Mouse (Mus musculus) mouse trophoblast stem cell (cell line): ENCODE measurements around the gene Fbxo41.

Experiments used
- in situ Hi-C, 2 experiments: fragments of 300-500 bp; cut with MseI, MboI; formaldehyde crosslinking; loops; 2 replicates in 1 of 2; 3 replicates in 1 of 2; pipeline ENCODE4 v1.15.1; 2025

Gene Fbxo41

DNA sequence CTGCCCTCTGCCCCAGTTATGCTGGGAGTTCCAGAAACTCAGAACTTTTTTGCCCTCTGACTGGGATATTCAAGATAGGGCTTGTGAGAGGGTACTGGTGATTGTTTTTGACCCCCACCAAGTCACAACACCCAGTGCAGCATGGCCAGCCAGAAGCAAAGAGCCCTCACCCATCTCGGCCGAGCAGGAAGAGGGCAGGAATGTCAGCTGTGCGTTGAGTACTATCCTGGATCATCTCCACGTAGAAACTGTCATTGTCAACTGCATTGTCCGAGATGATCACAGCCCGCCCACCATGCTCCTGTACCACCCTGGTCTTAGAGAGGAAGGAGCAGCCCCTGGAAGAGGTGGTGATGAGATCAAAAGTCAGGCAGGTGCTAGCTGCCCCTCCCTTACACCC is 55.4 kb downstream of the Fbxo41 start:
- in situ Hi-C loops, result no loop called here

DNA sequence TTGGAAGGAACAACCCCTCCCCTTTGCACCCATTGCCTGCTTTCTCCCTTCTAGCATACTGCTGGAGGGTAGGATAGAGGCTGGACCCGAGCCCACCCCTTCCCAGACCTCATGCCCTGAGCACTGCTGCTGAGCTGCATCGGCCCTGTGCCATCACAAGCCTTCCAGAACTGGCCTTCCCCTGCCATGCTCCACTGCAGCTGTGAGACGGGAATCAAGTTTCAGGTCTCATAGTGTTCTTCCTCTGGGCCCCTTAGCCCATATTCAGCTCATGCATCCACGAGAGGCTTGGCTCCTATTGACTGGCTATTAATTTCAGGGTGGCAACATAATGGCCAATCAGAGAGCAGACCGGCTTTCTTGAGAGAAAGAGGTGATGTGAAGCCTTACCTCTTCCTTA is 57.5 kb downstream of the Fbxo41 start:
- in situ Hi-C loops, result no loop called here

DNA sequence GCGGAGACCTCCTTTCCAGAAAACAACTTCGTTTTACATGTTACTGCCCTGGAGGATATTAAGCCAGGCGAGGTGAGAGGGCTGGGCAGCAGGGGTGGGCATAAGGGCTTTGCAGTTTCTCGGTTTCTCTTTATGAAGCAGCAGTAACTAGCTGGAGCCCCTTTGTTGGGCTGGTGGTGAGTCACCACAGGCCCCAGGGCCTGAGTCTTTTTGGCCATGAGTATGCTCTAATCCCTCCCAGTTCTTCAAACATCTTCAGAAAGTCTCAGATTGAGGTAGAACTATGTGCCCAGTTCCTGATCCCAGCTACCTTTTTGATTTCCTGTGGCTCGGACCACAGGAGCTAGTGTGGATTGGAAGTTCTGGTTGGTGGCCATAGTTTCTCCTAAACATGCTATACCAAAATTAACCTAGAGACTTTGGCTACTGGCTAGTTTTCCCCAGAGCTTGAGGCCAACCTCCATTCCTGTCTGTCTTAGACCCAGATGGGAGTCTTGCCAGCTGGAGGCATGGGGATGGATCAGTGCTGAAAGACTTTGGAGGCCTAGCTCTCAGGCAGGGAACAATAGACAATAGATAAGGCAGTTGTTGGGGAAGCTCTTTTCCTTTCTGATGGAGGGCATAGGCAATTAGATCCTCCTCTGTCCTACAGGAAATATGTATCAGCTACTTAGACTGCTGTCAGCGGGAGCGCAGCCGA is 58.4 kb downstream of the Fbxo41 start:
- in situ Hi-C loops, result no loop called here

- in situ Hi-C loops, result no loop called here
These were observed 59.1 kb downstream of the Fbxo41 start for GRCm38 (mm10) chr6:85443488-85444233.

GRCm38 (mm10) chr6:85441142-85441541 is 61.7 kb downstream of the Fbxo41 start:
- in situ Hi-C loops, result no loop called here

- in situ Hi-C loops, result no loop called here
These were observed 66.2 kb downstream of the Fbxo41 start for GRCm38 (mm10) chr6:85436631-85437030.

DNA sequence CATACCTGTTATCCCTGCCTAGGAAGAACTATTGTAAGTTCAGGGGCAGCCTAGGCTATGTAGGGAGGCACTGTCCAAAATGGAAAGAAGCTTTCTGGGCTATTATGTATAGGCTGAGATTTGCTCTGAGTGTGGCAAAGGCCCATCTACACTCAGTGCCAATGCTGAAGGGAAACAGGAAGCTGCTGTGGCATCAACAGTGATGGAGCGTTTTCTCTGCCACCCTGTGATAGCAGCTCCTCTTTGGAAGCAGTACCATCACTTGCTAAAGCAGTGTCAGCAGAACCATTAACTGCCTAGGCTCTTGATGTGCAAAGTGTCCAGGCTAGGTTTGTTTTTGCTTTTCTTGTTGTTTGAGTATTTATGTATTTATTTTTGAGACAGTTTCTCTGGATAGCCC is 66.6 kb downstream of the Fbxo41 start:
- in situ Hi-C loops, result no loop called here

DNA sequence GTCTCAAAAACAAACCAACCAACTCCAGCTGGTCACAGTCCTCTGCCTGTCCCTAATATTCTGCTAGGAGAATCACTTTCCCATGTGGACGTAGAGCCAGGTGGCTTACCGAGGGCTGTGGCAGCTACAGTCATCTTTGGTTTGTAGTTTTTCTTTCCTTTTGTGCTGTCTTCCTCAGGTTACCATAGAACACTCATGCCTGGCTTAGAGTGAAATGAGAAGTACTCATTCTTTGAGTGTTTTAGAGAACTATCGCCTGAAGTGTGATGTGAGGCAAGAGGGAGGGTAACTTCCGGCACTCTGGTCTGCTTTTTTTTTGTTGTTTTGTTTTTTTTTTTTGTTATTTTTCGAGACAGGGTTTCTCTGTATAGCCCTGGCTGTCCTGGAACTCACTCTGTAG is 68.9 kb downstream of the Fbxo41 start:
- in situ Hi-C loops, result no loop called here

GRCm38 (mm10) chr6:85431842-85432431 is 70.9 kb downstream of the Fbxo41 start, which contains the start of gene Smyd5:
Gene Smyd5 (plus strand): TSS chr6:85431989.
- in situ Hi-C loops, result no loop called here

DNA sequence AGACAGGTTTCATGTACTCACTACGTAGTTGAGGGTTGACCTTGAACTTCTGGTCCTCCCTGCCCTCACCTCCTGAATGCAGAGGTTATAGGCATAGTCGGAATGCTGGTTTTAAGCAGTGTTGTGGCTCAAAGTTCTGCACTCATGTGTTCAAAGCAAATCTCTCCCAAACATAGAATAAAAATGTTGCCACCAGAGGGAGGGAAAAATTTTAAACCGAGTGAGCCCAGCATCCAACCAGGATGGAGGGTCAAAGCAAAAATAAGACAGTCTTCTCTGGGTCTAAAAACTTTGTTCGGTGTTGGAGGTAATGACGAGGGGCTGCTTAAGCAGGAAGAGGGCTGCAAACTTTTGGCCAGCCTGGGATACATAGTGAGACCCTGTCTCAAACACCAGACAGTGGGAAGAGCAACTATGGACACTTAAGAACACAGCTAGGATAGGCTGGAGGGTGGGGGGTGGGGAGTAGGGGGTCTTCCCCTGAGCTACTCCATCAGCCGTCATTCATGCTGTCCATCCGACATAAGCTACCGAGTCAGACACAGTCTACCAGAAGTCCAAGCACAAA is 71.4 kb downstream of the Fbxo41 start:
- in situ Hi-C loops, result no loop called here

GRCm38 (mm10) chr6:85423836-85424379 is 78.9 kb downstream of the Fbxo41 start, which contains the start of gene Noto:
Gene Noto (plus strand): TSS chr6:85423886.
- in situ Hi-C loops, result no loop called here
